9 mouse cellular contexts compared by ENCODE assay signal in genomic region chr17:65726274-65726673, GRCm38 (mm10). TPM values are rescaled to one million over a fixed set of nuclear protein-coding genes. Genes with fewer than 3 reads are reported as not detected.
DNase-seq lines count a peak whose midpoint lies in the region; ATAC-seq and TF ChIP-seq lines count a peak whose summit lies in the region.
"Had no signal": no experiment of that assay in that cellular context is flagged by ENCODE, and none has a peak within 500 bp of the region (broad histone marks: within the 10 kb centered on the region; RNA-seq: fewer than 3 reads in every experiment).

No protein-coding gene starts in this region.

- H3K4me2 ChIP-seq in forebrain, postnatal 0 days (ENCODE audit: low read depth): no peak overlapping the region
- no peak overlapping the region for H3K4me2 ChIP-seq in forebrain, embryonic 12.5 days

- H3K4me3 ChIP-seq in forebrain, postnatal 0 days (ENCODE audit: low read depth, low read length): no peak overlapping the region
- H3K4me3 ChIP-seq in forebrain, embryonic 12.5 days (replicated peaks): no peak overlapping the region
- H3K4me3 ChIP-seq in testis, adult 2 months (ENCODE audit: control insufficient read depth, low read depth, low read length): no peak overlapping the region

- no peak for TF ChIP-seq POLR2A in testis, adult 2 months (IDR thresholded peaks at IDR 0.05; ENCODE audit: control insufficient read depth, low read depth, low read length)

- TF ChIP-seq CTCF in forebrain, postnatal 0 days (IDR thresholded peaks at IDR 0.05; ENCODE audit: low read depth): peak; percentile 37; the same call in 1 of the 2 replicates
- peak; percentile 67; the same call in 1 of the 2 replicates for TF ChIP-seq CTCF in testis, adult 2 months (IDR thresholded peaks at IDR 0.05; ENCODE audit: control insufficient read depth, insufficient read depth, insufficient replicate concordance, low read depth, low read length)

- no peak overlapping the region for H3K27ac ChIP-seq in forebrain, postnatal 0 days (ENCODE audit: low read depth, low read length)
- H3K27ac ChIP-seq in forebrain, embryonic 12.5 days: no peak overlapping the region
- H3K27ac ChIP-seq in testis, adult 2 months (ENCODE audit: control insufficient read depth, insufficient read depth, low read depth, low read length): no peak overlapping the region; the same call in 1 of the 2 replicates

- 86% methylated on average over 6 of the region's 6 CpGs for whole genome bisulfite sequencing in forebrain, postnatal 0 days
- WGBS in forebrain, embryonic 12.5 days: 88% methylated on average over 6 of the region's 6 CpGs

- H3K36me3 ChIP-seq in forebrain, postnatal 0 days (ENCODE audit: insufficient read depth): no peaks in the 10 kb centered on the region
- H3K36me3 ChIP-seq in forebrain, embryonic 12.5 days (replicated peaks): no peaks in the 10 kb centered on the region; the same call in 1 of the 2 replicates
- no peaks in the 10 kb centered on the region for H3K36me3 ChIP-seq in testis, adult 2 months (ENCODE audit: control insufficient read depth, insufficient read depth, low read length)

- no peaks in the 10 kb centered on the region for H3K9me3 ChIP-seq in forebrain, postnatal 0 days (ENCODE audit: low read length)
- H3K9me3 ChIP-seq in forebrain, embryonic 12.5 days: 0 out of 2 replicates have a peak, but pooled peaks cover 3% of the 10 kb centered on the region

- H3K9ac ChIP-seq in forebrain, postnatal 0 days: no peak overlapping the region
- no peak overlapping the region for H3K9ac ChIP-seq in forebrain, embryonic 12.5 days

- no peaks in the 10 kb centered on the region for H3K4me1 ChIP-seq in forebrain, postnatal 0 days (ENCODE audit: insufficient read depth)
- peaks cover 5% of the 10 kb centered on the region; the same call in 1 of the 2 replicates for H3K4me1 ChIP-seq in forebrain, embryonic 12.5 days
- peaks cover 17% of the 10 kb centered on the region for H3K4me1 ChIP-seq in testis, adult 2 months (ENCODE audit: control insufficient read depth, insufficient read depth, low read length)

- no peaks in the 10 kb centered on the region for H3K27me3 ChIP-seq in forebrain, postnatal 0 days (ENCODE audit: insufficient read depth, low read length)
- no peaks in the 10 kb centered on the region for H3K27me3 ChIP-seq in forebrain, embryonic 12.5 days
- H3K27me3 ChIP-seq in testis, adult 2 months (ENCODE audit: control insufficient read depth, insufficient read depth, low read length): no peaks in the 10 kb centered on the region

- no peak for ATAC-seq in forebrain, postnatal 0 days
- ATAC-seq in forebrain, embryonic 12.5 days (ENCODE audit: low FRiP score): no peak

- no peak for DNase-seq in forebrain, postnatal 0 days
- no peak for DNase-seq in testis, postnatal 14 days (ENCODE audit: low spot score)
- DNase-seq in induced T-regulatory cell, adult 2 months (ENCODE audit: low read depth): peak; percentile 71
- peak; percentile 55 for DNase-seq in thymus, postnatal 4 days
- no peak for DNase-seq in gastrocnemius, adult 8-10 months (ENCODE audit: low spot score in 2 of 2)
- no peak for DNase-seq in kidney, postnatal 4 days
- DNase-seq: kidney, postnatal 10 days had no signal

RNA-seq across cellular contexts. Expression of gene Rab31, which starts 46.3 kb away (rescaled TPM):
- total RNA-seq in forebrain, postnatal 0 days (2014; rRNA removed): 92.8 and 110 TPM in 2 replicates
- polyA plus RNA-seq in forebrain, postnatal 0 days (2015; fragmentation: Nextera tagmentation; extraction: Ambion mirVana): 74.0 and 79.3 TPM in 2 replicates
- 75.8 and 79.0 TPM in 2 replicates for polyA plus RNA-seq in forebrain, embryonic 12.5 days (2016; fragmentation: Nextera tagmentation; extraction: Ambion mirVana)
- 25.3 and 32.1 TPM in 2 replicates for polyA plus RNA-seq in testis, adult 2 months (2012; rRNA removed)
- total RNA-seq in gastrocnemius, adult 8-10 months (2022): 1 to 10 TPM; 2.6 to 5.5 (median 3.6) TPM

RNA-seq across cellular contexts. Expression of gene Ppp4r1, which starts 56.1 kb away (rescaled TPM):
- total RNA-seq in forebrain, postnatal 0 days (2014; rRNA removed): 51.0 and 59.2 TPM in 2 replicates
- 20.7 and 28.7 TPM in 2 replicates for polyA plus RNA-seq in forebrain, postnatal 0 days (2015; fragmentation: Nextera tagmentation; extraction: Ambion mirVana)
- 56.9 and 59.3 TPM in 2 replicates for polyA plus RNA-seq in forebrain, embryonic 12.5 days (2016; fragmentation: Nextera tagmentation; extraction: Ambion mirVana)
- 244 and 274 TPM in 2 replicates for polyA plus RNA-seq in testis, adult 2 months (2012; rRNA removed)
- total RNA-seq in gastrocnemius, adult 8-10 months (2022): 10 to 100 TPM; 19.7 to 25.4 (median 22.0) TPM

Comparison
In these comparisons a context has a peak if more than half of its experiments do, and no peak if none do; other contexts are left out.
1. DNase-seq: peak in induced T-regulatory cell, adult 2 months (single experiment) and thymus, postnatal 4 days (single experiment); none in forebrain, postnatal 0 days (single experiment), testis, postnatal 14 days (single experiment), gastrocnemius, adult 8-10 months (0 of 2) and kidney, postnatal 4 days (0 of 2).